Mouse (Mus musculus) bone marrow, adult 2 months (tissue): ENCODE measurements around the gene Khdc1b. TPM values are rescaled to one million over a fixed set of nuclear protein-coding genes. Genes with fewer than 3 reads are reported as not detected.
"Not testable (repeated sequence)": the region's sequence is repeated elsewhere in the genome, so short reads cannot be mapped to it uniquely, and the experiment has no call there.

ENCODE experiments used
- H3K27ac ChIP-seq: fragments of 200-500 bp; 2 replicates; pipeline ENCODE4 v1.5.1; 2012; ENCODE audit warnings: low read depth, mild to moderate bottlenecking, control low read depth, inconsistent platforms, low read length; ENCODE audit not compliant: control insufficient read depth, poor library complexity, insufficient read depth
- H3K4me1 ChIP-seq: fragments of 200-500 bp; 2 replicates; pipeline ENCODE4 v1.6.1; 2011; ENCODE audit warnings: low read length; ENCODE audit not compliant: control insufficient read depth, insufficient read depth
- H3K4me3 ChIP-seq: fragments of 200-500 bp; replicated peaks from 2 replicates; pipeline ENCODE3; 2011; ENCODE audit warnings: mild to moderate bottlenecking, low read depth, low read length, control low read depth; ENCODE audit not compliant: control insufficient read depth
- CTCF ChIP-seq: fragments of 200-500 bp; IDR thresholded peaks from 2 replicates; pipeline ENCODE4 v1.5.1; 2011; ENCODE audit warnings: low read length, control low read depth; ENCODE audit not compliant: control insufficient read depth, insufficient read depth
- POLR2A ChIP-seq: fragments of 200-500 bp; IDR thresholded peaks from 2 replicates; pipeline ENCODE4 v1.6.1; 2011; ENCODE audit warnings: low read depth, mild to moderate bottlenecking, control low read depth, low read length, borderline replicate concordance; ENCODE audit not compliant: control insufficient read depth
- WGBS: fragments of 180-500 bp; shearing (Covaris S2); methylation state at CpG from one replicate; pipeline ENCODE4 v1.1.7; 2018; 5-methylcytosine and 5-hydroxymethylcytosine counted together
- polyA plus RNA-seq: library from polyadenylated mRNA; stranded (reverse); fragments of >200 nt; gene quantifications from 2 replicates; pipeline ENCODE4 v1.2.4, GENCODE M21; 2011; ENCODE audit warnings: low replicate concordance; ENCODE audit not compliant: missing spikeins, insufficient read depth, insufficient read length

Gene Khdc1b
- polyA plus RNA-seq, result not detected in 2 replicates

- H3K4me1 ChIP-seq, result no peaks in the 10 kb centered on the region
- TF ChIP-seq POLR2A, result no peak
- TF ChIP-seq CTCF, result no peak
- WGBS, result 72% methylated on average over 1 of the region's 1 CpGs
- no peak within 1 kb of the TSS for H3K4me3 ChIP-seq
- H3K27ac ChIP-seq, result no peak within 1 kb of the TSS
Measured at GRCm38 (mm10) chr1:21383256-21383655, at the start of gene Khdc1b. Khdc1b (plus strand) TSS chr1:21383556.

- TF ChIP-seq CTCF, result no peak
- no peak for TF ChIP-seq POLR2A
- Histone ChIP-seq H3K4me3 (no peak overlapping the region), H3K27ac (no peak overlapping the region), H3K4me1 (no peaks in the 10 kb centered on the region)
Measured at GRCm38 (mm10) chr1:21335836-21336235, 47.5 kb upstream of the Khdc1b start.

- TF ChIP-seq CTCF (no peak), POLR2A (no peak)
Measured at GRCm38 (mm10) chr1:21340745-21341144, 42.6 kb upstream of the Khdc1b start.

GRCm38 (mm10) chr1:21344253-21344652, 39.1 kb upstream of the Khdc1b start:
- H3K4me3 ChIP-seq, result no peak overlapping the region
- peak; percentile 17; the same call in 1 of the 2 replicates for TF ChIP-seq CTCF
- TF ChIP-seq POLR2A, result no peak
- WGBS, result 48% methylated on average over 4 of the region's 4 CpGs
- no peak overlapping the region for H3K27ac ChIP-seq
- no peaks in the 10 kb centered on the region for H3K4me1 ChIP-seq

More at GRCm38 (mm10) chr1:21340745-21341144, 42.6 kb upstream of the Khdc1b start:
- Histone ChIP-seq H3K27ac (no peak overlapping the region), H3K4me1 (no peaks in the 10 kb centered on the region), H3K4me3 (no peak overlapping the region)
- WGBS, result 90% methylated on average over 1 of the region's 1 CpGs

- 75% methylated on average over 7 of the region's 7 CpGs for WGBS
- H3K4me1 ChIP-seq, H3K27ac ChIP-seq, H3K4me3 ChIP-seq: not testable (repeated sequence)
Measured at GRCm38 (mm10) chr1:21344752-21345151, 38.6 kb upstream of the Khdc1b start.

- no peaks in the 10 kb centered on the region for H3K4me1 ChIP-seq
- no peak for TF ChIP-seq POLR2A
- TF ChIP-seq CTCF, result no peak
- no peak within 1 kb of the TSS for H3K4me3 ChIP-seq
- 71% methylated on average over 2 of the region's 2 CpGs for WGBS
- H3K27ac ChIP-seq, result no peak within 1 kb of the TSS
Measured at GRCm38 (mm10) chr1:21349341-21349740, 34.0 kb upstream of the Khdc1b start, which contains the start of gene Khdc1a. Khdc1a (plus strand) TSS chr1:21349641.

GRCm38 (mm10) chr1:21368031-21368430, 15.3 kb upstream of the Khdc1b start, which contains the start of gene Khdc1c:
Khdc1c (plus strand) TSS chr1:21368331.
- not testable (repeated sequence) for H3K4me3 ChIP-seq, H3K4me1 ChIP-seq, H3K27ac ChIP-seq
- 69% methylated on average over 1 of the region's 1 CpGs for WGBS

- no peak for TF ChIP-seq CTCF
- Histone ChIP-seq H3K4me3 (no peak overlapping the region), H3K27ac (no peak overlapping the region), H3K4me1 (no peaks in the 10 kb centered on the region)
- 77% methylated on average over 6 of the region's 6 CpGs for WGBS
Measured at GRCm38 (mm10) chr1:21391138-21391671, 7.8 kb downstream of the Khdc1b start.

- H3K4me3 ChIP-seq, result no peak overlapping the region
- H3K27ac ChIP-seq, result no peak overlapping the region
- no peaks in the 10 kb centered on the region for H3K4me1 ChIP-seq
- 88% methylated on average over 8 of the region's 8 CpGs for WGBS
- TF ChIP-seq POLR2A (no peak), CTCF (no peak)
Measured at GRCm38 (mm10) chr1:21402804-21403203, 19.4 kb downstream of the Khdc1b start.
